Mouse (Mus musculus) C2C12 (cell line): ENCODE measurements around the gene Bhlha15. TPM values are rescaled to one million over a fixed set of nuclear protein-coding genes. Genes with fewer than 3 reads are reported as not detected.

ENCODE experiments used
- H3K27me3 ChIP-seq: one replicate; pipeline ENCODE4 v1.6.1; 2011; ENCODE audit not compliant: control insufficient read depth, insufficient read depth, insufficient read length
- H3K36me3 ChIP-seq: one replicate; pipeline ENCODE4 v1.6.1; 2011; ENCODE audit not compliant: control insufficient read depth, insufficient read depth
- H3K4me3 ChIP-seq: one replicate; pipeline ENCODE4 v1.5.1; 2011; ENCODE audit warnings: mild to moderate bottlenecking, control low read depth; ENCODE audit not compliant: poor library complexity, insufficient read depth, severe bottlenecking
- H3K79me2 ChIP-seq: one replicate; pipeline ENCODE4 v1.6.1; 2011; ENCODE audit not compliant: control insufficient read depth, insufficient read depth
- H3K79me3 ChIP-seq: one replicate; pipeline ENCODE4 v1.6.1; 2011; ENCODE audit warnings: low read depth, control low read depth
- H3ac ChIP-seq: one replicate; pipeline ENCODE3; 2011; ENCODE audit warnings: low read depth; ENCODE audit not compliant: control insufficient read depth, insufficient read length
- CEBPB ChIP-seq: IDR thresholded peaks from one replicate; pipeline ENCODE4 v1.6.1; 2011; ENCODE audit warnings: low read depth, mild to moderate bottlenecking, control low read depth, moderate library complexity
- CTCF ChIP-seq: IDR thresholded peaks from one replicate; pipeline ENCODE4 v1.5.1; 2011; ENCODE audit not compliant: control insufficient read depth, insufficient read depth, insufficient read length
- FOSL1 ChIP-seq: IDR thresholded peaks from one replicate; pipeline ENCODE4 v1.8.0; 2011; ENCODE audit warnings: mild to moderate bottlenecking, low read length; ENCODE audit not compliant: poor library complexity, insufficient read depth, severe bottlenecking
- MAX ChIP-seq: IDR thresholded peaks from one replicate; pipeline ENCODE4 v1.6.1; 2011; ENCODE audit warnings: mild to moderate bottlenecking, control low read depth
- MYOD1 ChIP-seq: IDR thresholded peaks from one replicate; pipeline ENCODE4 v1.6.1; 2011; ENCODE audit warnings: low read depth; ENCODE audit not compliant: control insufficient read depth, insufficient read length
- MYOG ChIP-seq: IDR thresholded peaks from one replicate; pipeline ENCODE4 v1.6.1; 2011; ENCODE audit not compliant: control insufficient read depth, insufficient read length; ENCODE audit errors: extremely low read depth
- USF1 ChIP-seq: IDR thresholded peaks from one replicate; pipeline ENCODE4 v1.6.1; 2011; ENCODE audit warnings: low read depth, mild to moderate bottlenecking, control low read depth, moderate library complexity
- polyA plus RNA-seq: library from polyadenylated mRNA; unstranded; fragments of >200 nt; fragmentation: generic; extraction: Trizol; gene quantifications from one replicate; pipeline ENCODE4 v1.2.1, GENCODE M21; 2012; ENCODE audit warnings: missing spikeins

Bhlha15 gene
- polyA plus RNA-seq, 1 experiment = not detected

DNA sequence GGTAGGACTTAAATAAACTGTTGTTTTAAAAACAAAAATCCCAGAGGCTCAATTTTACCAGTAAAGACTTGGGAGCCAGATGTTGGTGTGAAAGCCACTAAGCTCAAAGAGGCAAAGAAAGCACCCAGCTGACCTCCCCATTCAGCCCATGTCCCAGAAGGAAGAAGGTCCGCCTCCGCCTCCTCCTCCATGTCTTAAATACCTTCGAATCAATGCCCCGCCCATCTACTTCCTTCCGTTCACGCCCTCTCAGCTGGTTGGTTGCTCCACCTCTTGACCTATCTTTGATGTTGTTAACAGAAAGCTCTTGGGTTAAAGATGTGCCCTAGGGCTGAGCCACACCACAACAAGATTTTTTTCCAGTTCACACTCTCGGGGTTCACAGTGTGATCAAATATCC, 40.1 kb downstream of the Bhlha15 start:
- TF ChIP-seq MAX (no peak), MYOD1 (no peak), CEBPB (no peak), CTCF (no peak), USF1 (no peak), MYOG (no peak), FOSL1 (no peak)
- Histone ChIP-seq H3K79me3 (no peaks in the 10 kb centered on the region), H3K4me3 (no peak overlapping the region)

DNA sequence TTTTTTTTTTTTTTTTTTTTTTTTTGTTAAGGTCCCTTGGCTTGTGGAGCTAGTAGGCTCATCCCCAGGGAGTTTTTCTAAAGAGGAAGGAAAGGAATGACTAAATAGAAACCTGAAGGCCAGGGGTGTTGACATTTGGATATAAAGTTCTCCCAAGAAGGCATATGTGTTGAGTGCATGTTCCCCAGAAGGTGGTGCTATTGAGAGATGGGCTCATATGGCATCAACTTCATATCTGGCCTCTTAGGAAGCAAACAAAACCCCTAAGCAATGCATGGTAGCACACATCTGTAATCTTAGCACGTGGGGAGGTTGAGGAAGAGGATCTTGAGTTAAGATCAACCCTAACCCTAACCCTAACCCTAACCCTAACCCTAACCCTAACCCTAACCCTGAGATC, 41.3 kb downstream of the Bhlha15 start:
- H3K79me2 ChIP-seq = no peaks in the 10 kb centered on the region
- no peaks in the 10 kb centered on the region for H3K36me3 ChIP-seq
- no peaks in the 10 kb centered on the region for H3K27me3 ChIP-seq
- H3K79me3 ChIP-seq = no peaks in the 10 kb centered on the region
- TF ChIP-seq MAX = no peak
- no peak for TF ChIP-seq FOSL1
- no peak for TF ChIP-seq CTCF
- no peak for TF ChIP-seq MYOD1
- no peak for TF ChIP-seq USF1
- TF ChIP-seq MYOG = no peak
- TF ChIP-seq CEBPB = no peak
- no peak overlapping the region for H3ac ChIP-seq
- no peak overlapping the region for H3K4me3 ChIP-seq

More for the DNA sequence above, 40.1 kb downstream of the Bhlha15 start:
- no peak overlapping the region for H3ac ChIP-seq
- H3K27me3 ChIP-seq = no peaks in the 10 kb centered on the region
- H3K79me2 ChIP-seq = no peaks in the 10 kb centered on the region
- H3K36me3 ChIP-seq = no peaks in the 10 kb centered on the region

DNA sequence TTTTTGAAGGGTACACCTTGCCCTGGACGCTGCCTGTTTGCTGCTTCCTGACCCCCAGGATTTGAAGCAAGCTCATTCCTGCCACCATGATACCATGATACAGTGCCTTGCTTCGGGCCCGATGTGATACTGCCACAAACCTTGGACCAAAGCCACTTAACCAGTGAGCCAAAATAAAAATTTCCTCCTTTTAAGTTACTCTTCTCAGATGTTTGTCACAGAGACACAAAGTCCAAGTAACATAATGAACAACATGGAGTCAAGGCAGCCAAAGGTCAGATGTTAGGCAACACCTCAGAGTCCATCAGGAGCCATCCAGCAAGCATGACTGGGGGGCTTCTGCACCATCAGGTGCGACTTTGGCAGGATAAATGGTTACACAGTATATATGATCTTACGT, 42.4 kb downstream of the Bhlha15 start:
- no peak overlapping the region for H3ac ChIP-seq
- H3K79me2 ChIP-seq = no peaks in the 10 kb centered on the region
- no peaks in the 10 kb centered on the region for H3K36me3 ChIP-seq
- H3K27me3 ChIP-seq = no peaks in the 10 kb centered on the region
- TF ChIP-seq FOSL1 (no peak), USF1 (no peak), MAX (no peak), CEBPB (no peak), CTCF (no peak), MYOD1 (no peak), MYOG (no peak)
- H3K4me3 ChIP-seq = no peak overlapping the region
- no peaks in the 10 kb centered on the region for H3K79me3 ChIP-seq

DNA sequence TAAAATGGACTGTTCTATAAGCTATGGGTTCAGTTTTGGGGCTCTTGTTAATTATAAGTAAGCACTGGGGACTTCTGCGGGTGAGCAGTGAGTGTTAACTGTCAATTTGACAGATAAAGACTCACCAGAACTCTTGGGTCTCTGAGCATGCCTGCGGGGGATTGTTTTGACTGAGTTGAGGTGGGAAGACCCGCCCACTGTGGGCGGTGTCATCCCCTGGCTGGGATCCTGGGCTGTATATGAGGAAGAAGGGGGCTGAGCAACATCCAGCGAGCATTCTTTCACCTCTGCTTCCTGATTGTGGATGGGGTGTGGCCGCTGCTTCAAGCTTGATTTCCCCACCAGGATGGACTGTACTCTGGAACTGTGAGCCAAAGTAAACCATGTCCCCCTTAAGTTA, 44.1 kb downstream of the Bhlha15 start:
- Histone ChIP-seq H3K79me3 (no peaks in the 10 kb centered on the region), H3ac (no peak overlapping the region), H3K79me2 (no peaks in the 10 kb centered on the region), H3K4me3 (no peak overlapping the region), H3K27me3 (no peaks in the 10 kb centered on the region), H3K36me3 (no peaks in the 10 kb centered on the region)
- TF ChIP-seq FOSL1 = no peak
- no peak for TF ChIP-seq CTCF
- no peak for TF ChIP-seq USF1
- TF ChIP-seq MYOG = no peak

DNA sequence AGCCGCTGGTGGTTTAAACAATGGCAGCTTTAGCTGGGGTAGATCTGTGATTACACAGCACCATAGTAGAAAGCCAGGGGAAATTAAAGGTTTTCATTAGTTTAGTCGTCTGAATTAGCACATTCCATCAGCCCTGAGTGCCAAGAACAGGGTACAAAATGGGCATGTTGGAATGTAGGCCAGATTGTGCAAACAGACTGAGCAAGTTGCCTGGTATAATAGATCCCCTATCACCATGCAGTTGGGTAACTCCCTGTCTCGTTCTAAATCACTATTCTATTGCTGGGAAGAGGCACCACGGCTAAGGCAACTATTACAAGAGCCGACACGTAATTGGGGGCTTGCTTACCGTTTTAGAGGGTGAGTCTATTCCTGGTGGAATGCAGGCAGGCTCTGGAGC, 44.6 kb downstream of the Bhlha15 start:
- H3K4me3 ChIP-seq = no peak overlapping the region
- no peak for TF ChIP-seq USF1
- TF ChIP-seq MAX = no peak
- TF ChIP-seq MYOG = no peak
- no peak for TF ChIP-seq FOSL1
- no peak for TF ChIP-seq CEBPB
- TF ChIP-seq CTCF = no peak
- TF ChIP-seq MYOD1 = no peak
- no peaks in the 10 kb centered on the region for H3K79me2 ChIP-seq
- H3K79me3 ChIP-seq = no peaks in the 10 kb centered on the region
- no peaks in the 10 kb centered on the region for H3K27me3 ChIP-seq
- H3K36me3 ChIP-seq = no peaks in the 10 kb centered on the region
- no peak overlapping the region for H3ac ChIP-seq

DNA sequence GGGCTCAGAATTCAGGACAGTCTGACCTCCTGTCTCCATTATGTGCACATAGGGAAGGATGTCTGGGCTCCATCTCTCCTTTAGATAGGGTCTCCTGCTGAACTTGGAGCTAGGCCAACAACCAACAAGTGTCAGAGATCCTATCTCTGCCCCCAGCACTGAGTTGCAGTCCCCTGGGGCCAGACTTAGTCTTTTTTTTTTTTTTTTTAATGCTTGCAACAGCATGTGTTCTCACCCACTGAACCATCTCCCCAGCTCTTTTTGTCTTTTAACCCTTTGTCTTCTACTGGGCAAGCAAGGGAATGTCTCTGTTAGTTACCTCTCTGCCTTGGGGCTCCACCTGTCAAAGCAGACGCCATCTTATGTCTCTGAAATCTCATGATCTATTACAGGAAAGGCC, 48.9 kb downstream of the Bhlha15 start:
- H3K79me3 ChIP-seq = no peaks in the 10 kb centered on the region
- no peaks in the 10 kb centered on the region for H3K36me3 ChIP-seq
- H3ac ChIP-seq = no peak overlapping the region
- TF ChIP-seq MYOG (no peak), FOSL1 (no peak), USF1 (no peak), CEBPB (no peak), MAX (no peak), CTCF (no peak), MYOD1 (no peak)
- no peaks in the 10 kb centered on the region for H3K79me2 ChIP-seq
- H3K27me3 ChIP-seq = no peaks in the 10 kb centered on the region
- H3K4me3 ChIP-seq = no peak overlapping the region

Other genes starting within 250 kb of the Bhlha15 start
- gene Ccz1, start 175.4 kb upstream of the Bhlha15 start, polyA plus RNA-seq = 35.0 TPM
- gene Ocm, start 163.6 kb upstream of the Bhlha15 start, polyA plus RNA-seq = not detected
- gene Lmtk2, start 89.8 kb upstream of the Bhlha15 start, polyA plus RNA-seq = 4.9 TPM
- 10.5 TPM for gene Tecpr1, start 33.3 kb downstream of the Bhlha15 start, polyA plus RNA-seq
- gene Bri3, start 54.2 kb downstream of the Bhlha15 start, polyA plus RNA-seq = 121 TPM
- gene Baiap2l1, start 167.8 kb downstream of the Bhlha15 start, polyA plus RNA-seq = 18.9 TPM